Mouse (Mus musculus) MEL (cell line): ENCODE measurements around the gene Miga2.

Source experiments
- CHD1 ChIP-seq: IDR thresholded peaks from 2 replicates; pipeline ENCODE4 v1.6.1; 2012; ENCODE audit warnings: low read depth, mild to moderate bottlenecking, inconsistent platforms, low read length, improper control_type of control experiment
- CTCF ChIP-seq, 3 experiments: IDR thresholded peaks in 2 of 3; conservative IDR thresholded peaks in 1 of 3; 2 replicates each; pipeline ENCODE4 v1.5.1; 2011 to 2012; ENCODE audit warnings: low read length in 3 of 3, low read depth in 2 of 3, mild to moderate bottlenecking in 2 of 3, improper control_type of control experiment in 1 of 3, inconsistent platforms in 1 of 3, mixed read lengths in 1 of 3, moderate library complexity in 1 of 3; ENCODE audit not compliant: control insufficient read depth in 1 of 3, insufficient read depth in 1 of 3, poor library complexity in 1 of 3, severe bottlenecking in 1 of 3
- E2F4 ChIP-seq: IDR thresholded peaks from 2 replicates; pipeline ENCODE4 v1.6.1; 2011; ENCODE audit warnings: low read depth, low read length, improper control_type of control experiment, borderline replicate concordance
- GABPA ChIP-seq: IDR thresholded peaks from 2 replicates; pipeline ENCODE4 v1.6.1; 2012; ENCODE audit warnings: low read depth, mild to moderate bottlenecking, inconsistent platforms, low read length, improper control_type of control experiment, moderate library complexity
- GATA1 ChIP-seq: IDR thresholded peaks from 2 replicates; pipeline ENCODE4 v1.6.1; 2011; ENCODE audit warnings: low read depth, low read length, improper control_type of control experiment
- MAX ChIP-seq: IDR thresholded peaks from 2 replicates; pipeline ENCODE4 v1.6.1; 2011; ENCODE audit warnings: low read length, improper control_type of control experiment
- POLR2A ChIP-seq, 2 experiments: IDR thresholded peaks; 2 replicates each; pipeline ENCODE4 v1.6.1; 2011 to 2012; ENCODE audit warnings: low read length in 2 of 2, mild to moderate bottlenecking in 2 of 2, control low read depth in 1 of 2, improper control_type of control experiment in 1 of 2, low read depth in 1 of 2, moderate library complexity in 1 of 2; ENCODE audit not compliant: control insufficient read depth in 1 of 2, insufficient read depth in 1 of 2, poor library complexity in 1 of 2
- SIN3A ChIP-seq: IDR thresholded peaks from 2 replicates; pipeline ENCODE4 v1.6.1; 2012; ENCODE audit warnings: low read length, improper control_type of control experiment, inconsistent platforms
- ZC3H11A ChIP-seq: IDR thresholded peaks from 2 replicates; pipeline ENCODE4 v1.6.1; 2012; ENCODE audit warnings: low read depth, mild to moderate bottlenecking, inconsistent platforms, low read length, improper control_type of control experiment

- TF ChIP-seq SIN3A (no peak), E2F4 (no peak), CHD1 (no peak), ZC3H11A (no peak), CTCF (IDR thresholded peaks at IDR 0.05 in 2 of 3, conservative IDR thresholded peaks at IDR 0.05 in 1 of 3; ENCODE audit: control insufficient read depth in 1 of 3, insufficient read depth in 1 of 3, low read depth in 2 of 3, low read length in 3 of 3, poor library complexity in 1 of 3, severe bottlenecking in 1 of 3) (no peak), POLR2A (IDR thresholded peaks at IDR 0.05; ENCODE audit: control insufficient read depth in 1 of 2, insufficient read depth in 1 of 2, low read depth in 1 of 2, low read length in 2 of 2, poor library complexity in 1 of 2) (no peak), GABPA (no peak), MAX (no peak), GATA1 (no peak)
Measured at GRCm38 (mm10) chr2:30380564-30381376, 16.7 kb downstream of the Miga2 start.
